Mouse (Mus musculus) midbrain, embryonic 16.5 days (tissue): ENCODE data around the gene Ccdc130. TPM values are rescaled to one million over a fixed set of nuclear protein-coding genes. Genes with fewer than 3 reads are reported as not detected.

Experiments used
- ATAC-seq: fragments of 200-750 bp; cut with Nextera tagmentation; 2 replicates; pipeline ENCODE4 v1.8.0; 2017; ENCODE audit warnings: moderate TSS enrichment
- H3K27ac ChIP-seq: fragments of 300-500 bp; sonication (generic); 2 replicates; pipeline ENCODE4 v1.5.1; 2014; ENCODE audit warnings: mild to moderate bottlenecking, low read length, mixed read lengths
- H3K27me3 ChIP-seq: fragments of 300-500 bp; sonication (generic); 2 replicates; pipeline ENCODE4 v1.6.1; 2014; ENCODE audit warnings: low read depth, low read length, mixed read lengths; ENCODE audit not compliant: control insufficient read depth, insufficient read depth
- H3K36me3 ChIP-seq: fragments of 300-500 bp; sonication (generic); 2 replicates; pipeline ENCODE4 v1.6.1; 2014; ENCODE audit warnings: mild to moderate bottlenecking, low read length, moderate library complexity, mixed read lengths; ENCODE audit not compliant: control insufficient read depth, insufficient read depth
- H3K4me1 ChIP-seq: fragments of 300-500 bp; sonication (generic); 2 replicates; pipeline ENCODE4 v1.6.1; 2014; ENCODE audit warnings: mild to moderate bottlenecking, low read length, mixed read lengths; ENCODE audit not compliant: control insufficient read depth, insufficient read depth
- H3K4me2 ChIP-seq: fragments of 300-500 bp; sonication (generic); 2 replicates; pipeline ENCODE4 v1.6.1; 2014; ENCODE audit warnings: mild to moderate bottlenecking, low read length, mixed read lengths
- H3K4me3 ChIP-seq: fragments of 300-500 bp; sonication (generic); 2 replicates; pipeline ENCODE4 v1.5.1; 2014; ENCODE audit warnings: low read depth, mild to moderate bottlenecking, low read length, moderate library complexity, mixed read lengths
- H3K9ac ChIP-seq: fragments of 300-500 bp; sonication (generic); 2 replicates; pipeline ENCODE4 v1.6.1; 2014; ENCODE audit warnings: low read depth, low read length, mixed read lengths
- H3K9me3 ChIP-seq: fragments of 300-500 bp; sonication (generic); replicated peaks from 2 replicates; pipeline ENCODE4 v1.6.1; 2014; ENCODE audit warnings: mild to moderate bottlenecking, low read length, mixed read lengths; ENCODE audit not compliant: control insufficient read depth, poor library complexity, severe bottlenecking
- WGBS: fragments of 180-500 bp; shearing (Covaris S2); extraction: QIAGEN DNeasy Blood & Tissue Kit; methylation state at CpG from one replicate; pipeline ENCODE4 v1.1.7; 2014; 5-methylcytosine and 5-hydroxymethylcytosine counted together
- polyA plus RNA-seq: library from polyadenylated mRNA; unstranded; fragments of >200 nt; fragmentation: Nextera tagmentation; extraction: Ambion mirVana; gene quantifications from 2 replicates; pipeline ENCODE4 v1.2.1, GENCODE M21; 2015

Ccdc130 gene
- polyA plus RNA-seq, 1 experiment from 2014 or later: 23.0 TPM

GRCm38 (mm10) chr8:84280777-84281176, 10.6 kb upstream of the Ccdc130 start:
- Histone ChIP-seq H3K4me3 (no peak overlapping the region), H3K27ac (no peak overlapping the region), H3K4me2 (no peak overlapping the region), H3K9ac (no peak overlapping the region), H3K36me3 (no peaks in the 10 kb centered on the region), H3K4me1 (no peaks in the 10 kb centered on the region), H3K9me3 (no peaks in the 10 kb centered on the region), H3K27me3 (no peaks in the 10 kb centered on the region)
- 84% methylated on average over 10 of the region's 10 CpGs for WGBS
- ATAC-seq: no peak

GRCm38 (mm10) chr8:84276447-84276846, 6.3 kb upstream of the Ccdc130 start:
- ATAC-seq: no peak
- Histone ChIP-seq H3K4me1 (no peaks in the 10 kb centered on the region), H3K4me3 (no peak overlapping the region), H3K27ac (no peak overlapping the region), H3K9ac (no peak overlapping the region), H3K9me3 (no peaks in the 10 kb centered on the region), H3K36me3 (no peaks in the 10 kb centered on the region), H3K4me2 (no peak overlapping the region), H3K27me3 (no peaks in the 10 kb centered on the region)
- 47% methylated on average over 1 of the region's 1 CpGs for WGBS

GRCm38 (mm10) chr8:84273968-84274367, 3.8 kb upstream of the Ccdc130 start:
- Histone ChIP-seq H3K4me1 (peaks cover 10% of the 10 kb centered on the region), H3K9ac (no peak overlapping the region)
- 82% methylated on average over 3 of the region's 3 CpGs for WGBS

GRCm38 (mm10) chr8:84272302-84272701, 2.1 kb upstream of the Ccdc130 start:
- Histone ChIP-seq H3K4me1 (peaks cover 10% of the 10 kb centered on the region), H3K9ac (no peak overlapping the region), H3K4me2 (no peak overlapping the region), H3K36me3 (no peaks in the 10 kb centered on the region), H3K27ac (no peak overlapping the region), H3K27me3 (no peaks in the 10 kb centered on the region), H3K4me3 (no peak overlapping the region), H3K9me3 (no peaks in the 10 kb centered on the region)
- ATAC-seq: no peak
- 86% methylated on average over 4 of the region's 4 CpGs for WGBS

More at GRCm38 (mm10) chr8:84273968-84274367, 3.8 kb upstream of the Ccdc130 start:
- Histone ChIP-seq H3K27me3 (no peaks in the 10 kb centered on the region), H3K27ac (no peak overlapping the region), H3K4me3 (no peak overlapping the region), H3K9me3 (no peaks in the 10 kb centered on the region), H3K36me3 (no peaks in the 10 kb centered on the region), H3K4me2 (no peak overlapping the region)
- ATAC-seq: no peak

GRCm38 (mm10) chr8:84261098-84261497, 9.1 kb downstream of the Ccdc130 start:
- no peak overlapping the region for H3K4me3 ChIP-seq
- H3K4me1 ChIP-seq: peaks cover 12% of the 10 kb centered on the region
- no peaks in the 10 kb centered on the region for H3K9me3 ChIP-seq
- no peak overlapping the region for H3K4me2 ChIP-seq
- no peak overlapping the region for H3K9ac ChIP-seq
- H3K27ac ChIP-seq: no peak overlapping the region
- H3K36me3 ChIP-seq: peaks cover 32% of the 10 kb centered on the region
- WGBS: 93% methylated on average over 4 of the region's 4 CpGs
- ATAC-seq: no peak
- no peaks in the 10 kb centered on the region for H3K27me3 ChIP-seq

- under 1% methylated on average over 55 of the region's 64 CpGs for WGBS
Measured at GRCm38 (mm10) chr8:84256822-84257610, 13.2 kb downstream of the Ccdc130 start, which contains the start of gene Mri1. Gene Mri1 (minus strand): TSS chr8:84257326.

GRCm38 (mm10) chr8:84256458-84256821, 13.7 kb downstream of the Ccdc130 start:
- Histone ChIP-seq H3K27me3 (no peaks in the 10 kb centered on the region), H3K27ac (peak overlapping the region; percentile 91), H3K4me3 (peak overlapping the region; percentile 59), H3K4me2 (peak overlapping the region; percentile 66), H3K4me1 (peaks cover 16% of the 10 kb centered on the region), H3K9ac (peak overlapping the region; percentile 86), H3K9me3 (no peaks in the 10 kb centered on the region), H3K36me3 (peaks cover 26% of the 10 kb centered on the region)
- 10% methylated on average over 6 of the region's 6 CpGs for WGBS
- peak; percentile 43 for ATAC-seq

More at GRCm38 (mm10) chr8:84256822-84257610, 13.2 kb downstream of the Ccdc130 start, which contains the start of gene Mri1:
- H3K4me3 ChIP-seq: peak within 1 kb of the TSS; percentile 59
- H3K4me1 ChIP-seq: peaks cover 16% of the 10 kb centered on the region
- peak; percentile 88 for ATAC-seq
- peak within 1 kb of the TSS; percentile 91 for H3K27ac ChIP-seq
- H3K9ac ChIP-seq: peak within 1 kb of the TSS; percentile 86
- peak within 1 kb of the TSS; percentile 66 for H3K4me2 ChIP-seq
- H3K27me3 ChIP-seq: no peaks in the 10 kb centered on the region
- no peaks in the 10 kb centered on the region for H3K9me3 ChIP-seq
- H3K36me3 ChIP-seq: peaks cover 24% of the 10 kb centered on the region

GRCm38 (mm10) chr8:84255858-84256257, 14.3 kb downstream of the Ccdc130 start:
- Histone ChIP-seq H3K9ac (peak overlapping the region; percentile 86), H3K27ac (peak overlapping the region; percentile 91; the same call in 1 of the 2 replicates), H3K27me3 (no peaks in the 10 kb centered on the region), H3K36me3 (peaks cover 25% of the 10 kb centered on the region), H3K4me2 (peak overlapping the region; percentile 66), H3K4me3 (peak overlapping the region; percentile 59), H3K9me3 (no peaks in the 10 kb centered on the region), H3K4me1 (peaks cover 16% of the 10 kb centered on the region)
- ATAC-seq: no peak
- WGBS: 82% methylated on average over 3 of the region's 3 CpGs
